Mouse (Mus musculus): ENCODE results near the gene Rab30. TPM values are rescaled to one million over a fixed set of nuclear protein-coding genes. Genes with fewer than 3 reads are reported as not detected.

Gene Rab30
- polyA plus RNA-seq, 1 experiment from 2014 or later, result 24.4 TPM

DNA sequence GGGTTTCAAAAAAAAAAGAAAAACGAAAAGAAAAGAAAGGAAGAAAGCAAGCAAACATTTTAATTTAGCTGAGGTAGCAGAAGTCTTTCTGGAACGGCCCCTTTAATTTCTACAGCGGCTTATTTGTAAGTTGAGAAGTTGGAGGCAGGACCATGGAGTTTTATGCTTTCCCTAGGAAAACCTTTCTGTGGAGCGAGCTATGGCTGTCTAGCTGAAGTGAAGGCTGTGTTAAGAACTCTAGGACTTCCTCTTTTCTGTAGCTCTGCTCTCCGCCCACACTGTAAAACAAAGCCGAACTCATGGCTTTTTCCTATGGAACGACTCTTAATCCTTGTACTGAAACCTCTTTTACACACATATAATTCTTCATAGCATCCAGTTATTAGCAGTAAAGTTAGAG, 135.1 kb downstream of the Rab30 start:
- ATAC-seq, result no peak
- no peaks in the 10 kb centered on the region for H3K27me3 ChIP-seq (replicated peaks)
- H3K4me3 ChIP-seq (replicated peaks), result peak overlapping the region; percentile 21
- peak overlapping the region; percentile 83 for H3K4me2 ChIP-seq (replicated peaks)
- 0 out of 2 replicates have a peak overlapping the region, but pooled peaks have one; percentile 22 for H3K27ac ChIP-seq
- H3K36me3 ChIP-seq, result no peaks in the 10 kb centered on the region
- H3K9ac ChIP-seq, result 0 out of 2 replicates have a peak overlapping the region, but pooled peaks have one; percentile 13
- no peaks in the 10 kb centered on the region for H3K9me3 ChIP-seq
- no peaks in the 10 kb centered on the region; the same call in 1 of the 2 replicates for H3K4me1 ChIP-seq (replicated peaks)
- WGBS, result 29% methylated on average over 7 of the region's 7 CpGs

DNA sequence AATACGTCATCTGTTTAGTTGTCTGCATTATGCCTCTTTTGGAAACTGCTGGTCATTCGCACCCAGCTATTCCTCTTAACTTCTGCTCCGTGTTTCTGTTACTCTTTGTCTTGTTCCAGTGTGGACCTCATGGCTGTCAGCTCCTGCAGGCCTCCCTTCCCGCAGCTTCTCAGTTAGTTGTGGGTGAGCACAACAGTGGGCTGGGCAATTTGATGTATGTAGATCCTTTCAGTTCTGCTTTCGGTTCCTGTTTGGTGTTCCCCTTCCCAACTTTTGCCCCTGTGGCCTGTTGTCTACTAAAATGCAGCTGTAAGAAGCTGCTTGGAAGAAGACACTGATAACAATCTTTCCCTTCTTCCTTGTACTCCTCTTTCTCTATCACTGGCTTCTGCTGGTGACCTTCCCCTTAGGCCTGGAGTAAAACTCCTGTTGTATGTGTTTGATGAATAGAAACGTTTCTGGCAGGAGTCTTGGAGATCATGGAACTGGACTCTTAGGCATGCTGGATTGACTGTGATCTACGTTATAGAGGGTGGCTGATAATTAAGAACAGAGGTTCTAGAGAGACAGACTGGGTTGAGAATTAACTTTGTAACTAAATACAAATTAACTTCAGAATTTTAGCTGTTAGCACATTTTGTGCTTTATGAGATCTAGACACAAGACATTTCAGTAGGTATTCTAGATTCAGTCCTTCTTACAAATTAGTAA, 137.3 kb downstream of the Rab30 start:
- H3K4me3 ChIP-seq (replicated peaks), result no peak overlapping the region
- no peaks in the 10 kb centered on the region for H3K27me3 ChIP-seq (replicated peaks)
- no peaks in the 10 kb centered on the region; the same call in 1 of the 2 replicates for H3K4me1 ChIP-seq (replicated peaks)
- WGBS, result 80% methylated on average over 7 of the region's 7 CpGs
- H3K4me2 ChIP-seq (replicated peaks), result no peak overlapping the region
- H3K27ac ChIP-seq, result no peak overlapping the region
- H3K9ac ChIP-seq, result no peak overlapping the region
- no peaks in the 10 kb centered on the region for H3K9me3 ChIP-seq
- no peaks in the 10 kb centered on the region for H3K36me3 ChIP-seq
- no peak for ATAC-seq

DNA sequence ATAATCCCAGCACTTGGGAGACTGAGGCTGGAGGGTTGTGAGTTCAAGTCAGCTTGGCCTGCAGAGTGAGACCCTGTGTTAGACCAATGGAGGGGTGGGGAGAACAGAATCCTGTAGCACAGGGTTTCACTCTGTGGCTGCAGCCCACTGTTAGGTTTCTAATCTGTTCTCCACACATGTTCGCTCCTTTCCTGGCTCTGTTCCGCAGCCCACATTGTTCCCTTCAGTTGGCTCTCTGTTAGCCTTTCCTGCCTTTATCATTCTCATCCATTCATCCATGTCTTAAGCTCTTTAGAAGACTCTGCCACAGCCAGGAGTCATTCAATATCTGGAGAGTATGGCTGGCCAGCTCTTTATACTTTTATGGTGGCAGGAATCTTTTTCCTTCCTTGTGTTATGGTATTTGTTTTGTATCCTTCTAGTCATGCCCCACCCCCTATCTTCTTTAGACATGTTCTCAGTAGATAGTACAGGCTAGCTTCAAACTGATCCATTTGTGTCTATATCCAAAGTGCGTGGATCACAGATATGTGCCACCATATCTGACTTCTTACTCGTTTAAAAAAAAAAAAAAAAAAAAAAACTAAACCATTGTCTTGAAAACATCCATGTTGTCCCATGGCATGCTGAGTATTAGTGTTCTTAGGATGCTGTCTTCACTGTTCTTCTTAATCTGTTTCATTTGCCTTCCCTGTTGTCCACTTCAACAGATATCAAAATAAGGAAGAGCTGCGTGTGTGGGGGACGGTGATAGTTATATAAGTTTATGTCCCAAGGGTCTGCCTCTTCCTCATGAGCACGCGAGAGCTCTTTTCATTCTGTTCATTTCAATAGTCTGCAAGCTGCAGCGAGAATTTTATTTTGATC, 142.7 kb downstream of the Rab30 start:
- Histone ChIP-seq H3K9ac (no peak overlapping the region), H3K4me1 (replicated peaks) (no peaks in the 10 kb centered on the region), H3K4me2 (replicated peaks) (no peak overlapping the region), H3K9me3 (no peaks in the 10 kb centered on the region), H3K4me3 (replicated peaks) (no peak overlapping the region), H3K36me3 (no peaks in the 10 kb centered on the region), H3K27ac (no peak overlapping the region), H3K27me3 (replicated peaks) (no peaks in the 10 kb centered on the region)
- WGBS, result 92% methylated on average over 9 of the region's 9 CpGs
- ATAC-seq, result no peak

DNA sequence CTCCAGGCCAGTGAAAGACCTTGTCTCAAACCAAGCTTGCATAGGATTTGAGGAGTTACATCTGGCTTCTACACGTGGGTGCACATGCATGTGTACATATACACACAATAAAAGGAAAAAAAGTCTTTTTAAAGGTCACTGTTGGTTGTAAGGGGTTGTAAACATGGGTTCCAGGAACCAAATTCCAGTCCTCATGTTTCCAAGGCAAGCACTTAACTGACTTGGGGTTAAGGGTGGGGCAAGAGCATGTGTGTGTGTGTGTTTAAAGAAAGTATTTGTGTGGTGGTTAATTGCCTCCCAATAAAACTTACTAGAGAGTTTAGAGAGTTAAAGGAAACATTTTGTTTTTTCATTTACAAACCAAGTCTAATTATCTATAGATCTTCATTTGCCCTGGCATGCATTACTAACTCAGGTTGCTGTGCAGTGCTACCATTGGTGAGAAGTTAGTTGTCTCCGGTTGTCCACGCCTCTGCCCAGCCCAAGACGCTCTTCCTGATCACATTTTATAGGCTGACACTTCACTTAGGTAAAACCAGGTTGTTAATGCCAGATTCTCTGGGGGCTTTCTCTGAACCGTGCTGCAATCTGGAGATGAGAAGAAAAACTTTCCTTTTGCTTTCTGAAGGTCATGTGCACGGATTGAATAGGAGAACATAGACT, 143.7 kb downstream of the Rab30 start:
- Histone ChIP-seq H3K9me3 (no peaks in the 10 kb centered on the region), H3K4me1 (replicated peaks) (no peaks in the 10 kb centered on the region), H3K27me3 (replicated peaks) (no peaks in the 10 kb centered on the region), H3K36me3 (no peaks in the 10 kb centered on the region), H3K9ac (no peak overlapping the region), H3K27ac (no peak overlapping the region), H3K4me2 (replicated peaks) (no peak overlapping the region), H3K4me3 (replicated peaks) (no peak overlapping the region)
- ATAC-seq, result peak; percentile 61
- 71% methylated on average over 6 of the region's 6 CpGs for WGBS

DNA sequence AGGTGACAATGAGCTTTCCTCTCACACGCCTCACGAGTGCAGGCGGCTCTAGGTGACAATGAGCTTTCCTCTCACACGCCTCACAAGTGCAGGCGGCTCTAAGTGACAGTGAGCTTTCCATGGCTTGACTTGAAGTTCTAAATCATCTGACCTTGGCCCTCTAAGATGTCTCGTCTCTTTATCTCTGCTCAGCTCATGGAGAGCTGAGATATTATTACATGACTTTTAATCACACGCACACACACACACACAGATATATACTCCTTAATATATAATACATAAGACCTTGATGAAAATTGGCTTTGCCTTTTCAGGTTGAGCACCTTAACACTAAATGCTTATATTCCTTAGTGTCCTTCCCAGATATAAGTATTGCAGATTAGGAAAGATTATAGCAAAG, 145.4 kb downstream of the Rab30 start:
- Histone ChIP-seq H3K4me1 (replicated peaks) (no peaks in the 10 kb centered on the region), H3K9ac (no peak overlapping the region), H3K4me2 (replicated peaks) (no peak overlapping the region), H3K27me3 (replicated peaks) (no peaks in the 10 kb centered on the region), H3K27ac (no peak overlapping the region), H3K4me3 (replicated peaks) (no peak overlapping the region), H3K36me3 (no peaks in the 10 kb centered on the region), H3K9me3 (no peaks in the 10 kb centered on the region)
- 87% methylated on average over 7 of the region's 7 CpGs for WGBS
- peak; percentile 50; the same call in 1 of the 2 replicates for ATAC-seq

DNA sequence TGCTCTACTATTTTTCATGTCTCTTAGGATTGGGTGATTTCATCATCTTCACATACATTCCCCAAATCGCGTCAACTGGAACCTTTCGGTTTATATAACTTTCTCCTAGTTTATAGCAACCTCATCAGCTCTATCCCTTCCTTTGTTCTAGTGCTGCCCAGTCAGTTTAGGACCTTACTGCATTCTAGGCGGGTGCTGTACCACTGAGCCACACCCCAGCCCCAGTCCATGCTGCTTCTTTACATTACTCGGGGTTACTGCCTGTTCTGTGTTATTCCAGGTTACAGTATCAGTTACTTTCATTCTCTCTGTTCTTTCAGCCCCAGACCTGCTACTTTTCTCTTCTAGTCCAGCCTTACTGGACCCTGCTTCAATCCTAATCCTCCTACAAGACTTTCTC, 145.8 kb downstream of the Rab30 start:
- Histone ChIP-seq H3K9me3 (no peaks in the 10 kb centered on the region), H3K27me3 (replicated peaks) (no peaks in the 10 kb centered on the region), H3K9ac (no peak overlapping the region), H3K4me3 (replicated peaks) (no peak overlapping the region), H3K36me3 (no peaks in the 10 kb centered on the region), H3K4me1 (replicated peaks) (no peaks in the 10 kb centered on the region), H3K4me2 (replicated peaks) (no peak overlapping the region), H3K27ac (no peak overlapping the region)
- no peak for ATAC-seq
- 91% methylated on average over 5 of the region's 5 CpGs for WGBS

DNA sequence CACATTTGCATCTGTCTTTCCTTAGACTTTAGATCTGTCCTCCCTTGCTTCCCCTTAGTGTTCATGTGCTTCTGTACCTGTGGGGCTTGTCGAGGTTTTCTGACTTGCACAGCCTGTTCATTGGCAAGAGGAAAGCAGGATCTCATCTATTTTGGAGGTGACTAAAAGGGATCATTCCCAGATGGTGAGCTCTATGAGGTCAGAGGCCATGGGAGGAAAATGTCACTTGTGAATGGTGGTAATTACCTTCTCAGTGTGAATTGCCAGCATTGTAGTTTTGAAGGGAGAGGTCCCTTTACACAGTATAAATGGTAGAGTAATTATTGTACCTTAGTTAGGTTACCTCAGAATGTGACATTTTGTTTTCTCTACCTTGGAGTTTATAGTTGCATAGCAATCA, 148.8 kb downstream of the Rab30 start:
- Histone ChIP-seq H3K9me3 (no peaks in the 10 kb centered on the region), H3K4me2 (replicated peaks) (no peak overlapping the region)
- WGBS, result 52% methylated on average over 1 of the region's 1 CpGs

DNA sequence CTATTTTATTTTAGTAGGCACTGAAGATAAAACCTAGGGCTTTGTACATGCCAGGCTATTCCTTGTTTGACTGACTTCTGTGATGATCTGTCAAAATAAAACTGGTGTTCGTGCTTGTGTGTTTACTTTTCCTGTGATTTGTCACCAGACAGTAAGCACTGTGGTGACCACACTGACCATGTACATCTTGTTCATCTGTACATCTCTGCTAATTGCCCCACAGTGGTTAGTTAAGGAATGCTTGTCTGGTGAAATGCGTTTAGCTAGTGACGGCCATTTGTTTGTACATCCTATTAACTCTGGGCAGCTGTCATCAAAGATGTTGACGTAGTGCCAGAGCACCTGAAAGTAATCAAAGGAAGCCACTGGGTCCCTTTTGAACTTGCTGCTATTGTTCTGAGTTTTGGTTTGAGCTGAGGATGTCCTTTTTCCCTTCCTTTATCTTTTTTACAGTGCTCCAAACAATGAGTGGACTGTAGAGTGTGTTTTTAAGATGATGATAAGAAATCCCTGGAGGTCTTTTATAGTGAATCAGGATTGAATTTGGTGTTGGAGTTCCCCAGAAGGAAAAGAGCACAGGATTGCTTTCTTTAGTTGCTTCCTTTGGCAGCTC, 149.3 kb downstream of the Rab30 start:
- Histone ChIP-seq H3K4me1 (replicated peaks) (no peaks in the 10 kb centered on the region), H3K27ac (no peak overlapping the region), H3K9me3 (no peaks in the 10 kb centered on the region), H3K4me3 (replicated peaks) (no peak overlapping the region), H3K4me2 (replicated peaks) (no peak overlapping the region), H3K9ac (no peak overlapping the region), H3K27me3 (replicated peaks) (no peaks in the 10 kb centered on the region), H3K36me3 (no peaks in the 10 kb centered on the region)
- no peak for ATAC-seq
- WGBS, result 25% methylated on average over 4 of the region's 4 CpGs

More for the DNA sequence above, 148.8 kb downstream of the Rab30 start:
- ATAC-seq, result no peak
- Histone ChIP-seq H3K4me1 (replicated peaks) (no peaks in the 10 kb centered on the region), H3K4me3 (replicated peaks) (no peak overlapping the region), H3K27me3 (replicated peaks) (no peaks in the 10 kb centered on the region), H3K9ac (no peak overlapping the region), H3K36me3 (no peaks in the 10 kb centered on the region), H3K27ac (no peak overlapping the region)

DNA sequence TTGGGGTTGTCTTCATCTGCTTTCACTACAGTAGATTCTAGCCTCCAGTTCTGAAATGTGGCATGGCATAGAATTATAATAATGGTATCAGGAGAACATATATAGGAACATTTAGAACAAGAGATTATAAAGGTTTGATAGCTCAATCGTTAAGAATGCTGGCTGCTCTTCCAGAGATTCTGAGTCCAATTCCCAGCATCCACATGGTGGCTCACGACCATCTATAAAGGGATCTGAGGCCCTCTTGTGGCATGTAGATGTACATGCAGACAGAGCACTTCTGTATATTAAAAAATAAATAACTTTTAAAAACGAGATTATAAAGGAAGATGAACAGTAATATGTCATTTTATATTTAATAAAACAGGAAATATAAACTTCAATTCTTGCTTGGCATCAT, 152.1 kb downstream of the Rab30 start:
- whole genome bisulfite sequencing, result 56% methylated on average over 3 of the region's 3 CpGs
- no peaks in the 10 kb centered on the region for H3K9me3 ChIP-seq

More for the DNA sequence above, 152.1 kb downstream of the Rab30 start:
- H3K9ac ChIP-seq, result no peak overlapping the region
- H3K4me2 ChIP-seq (replicated peaks), result no peak overlapping the region
- ATAC-seq, result no peak
- no peaks in the 10 kb centered on the region for H3K27me3 ChIP-seq (replicated peaks)
- H3K27ac ChIP-seq, result no peak overlapping the region
- H3K4me1 ChIP-seq (replicated peaks), result no peaks in the 10 kb centered on the region
- no peaks in the 10 kb centered on the region for H3K36me3 ChIP-seq
- H3K4me3 ChIP-seq (replicated peaks), result no peak overlapping the region

Other genes starting within 250 kb of the Rab30 start
- gene Ccdc90b, start 180.5 kb upstream of the Rab30 start, polyA plus RNA-seq (2015; fragmentation: Nextera tagmentation; extraction: Ambion mirVana), result 40.7 and 49.1 TPM in 2 replicates
- gene Ankrd42, start 104.5 kb upstream of the Rab30 start, polyA plus RNA-seq (2015; fragmentation: Nextera tagmentation; extraction: Ambion mirVana), result 3.9 and 4.5 TPM in 2 replicates
- gene Pcf11, start 71.7 kb upstream of the Rab30 start, polyA plus RNA-seq (2015; fragmentation: Nextera tagmentation; extraction: Ambion mirVana), result 19.3 and 20.1 TPM in 2 replicates
- 9.4 and 12.1 TPM in 2 replicates for gene Ddias, start 132.6 kb downstream of the Rab30 start, polyA plus RNA-seq (2015; fragmentation: Nextera tagmentation; extraction: Ambion mirVana)
- gene Prcp, start 132.9 kb downstream of the Rab30 start, polyA plus RNA-seq (2015; fragmentation: Nextera tagmentation; extraction: Ambion mirVana), result 22.3 and 22.7 TPM in 2 replicates

Measured in intestine, embryonic 15.5 days (tissue).